In genomic region chr17:62782826-62783404, GRCm38 (mm10) we compare ENCODE assay signal across 11 mouse cellular contexts.
DNase-seq lines count a peak whose midpoint lies in the region; ATAC-seq and TF ChIP-seq lines count a peak whose summit lies in the region.
"Had no signal": no experiment of that assay in that cellular context is flagged by ENCODE, and none has a peak within 500 bp of the region (broad histone marks: within the 10 kb centered on the region; RNA-seq: fewer than 3 reads in every experiment).

No protein-coding gene starts in this region.

- TF ChIP-seq CTCF in layer of hippocampus, adult 2 months (conservative IDR thresholded peaks at IDR 0.05) = no peak

- H3K4me2 ChIP-seq in midbrain, embryonic 12.5 days (replicated peaks) = no peak overlapping the region
- no peak overlapping the region for H3K4me2 ChIP-seq in midbrain, embryonic 13.5 days (replicated peaks)
- H3K4me2 ChIP-seq in limb, embryonic 13.5 days (replicated peaks) = peak overlapping the region; percentile 60; the same call in 1 of the 2 replicates
- no peak overlapping the region for H3K4me2 ChIP-seq in stomach, embryonic 15.5 days
- H3K4me2 ChIP-seq: hindbrain, embryonic 15.5 days had no signal

- no peak overlapping the region for H3K27ac ChIP-seq in midbrain, embryonic 12.5 days (replicated peaks)
- no peak overlapping the region for H3K27ac ChIP-seq in midbrain, embryonic 13.5 days
- no peak overlapping the region for H3K27ac ChIP-seq in limb, embryonic 13.5 days
- H3K27ac ChIP-seq in stomach, embryonic 15.5 days = peak overlapping the region; percentile 69; the same call in 1 of the 2 replicates
- H3K27ac ChIP-seq in layer of hippocampus, adult 2 months = no peak overlapping the region
- H3K27ac ChIP-seq: hindbrain, embryonic 15.5 days had no signal

- no peak overlapping the region for H3K4me3 ChIP-seq in midbrain, embryonic 12.5 days
- H3K4me3 ChIP-seq in midbrain, embryonic 13.5 days (replicated peaks) = no peak overlapping the region
- H3K4me3 ChIP-seq in limb, embryonic 13.5 days = no peak overlapping the region
- H3K4me3 ChIP-seq in stomach, embryonic 15.5 days (replicated peaks) = no peak overlapping the region
- H3K4me3 ChIP-seq in layer of hippocampus, adult 2 months = no peak overlapping the region
- H3K4me3 ChIP-seq: hindbrain, embryonic 15.5 days had no signal

- peaks cover 59% of the 10 kb centered on the region for H3K4me1 ChIP-seq in midbrain, embryonic 12.5 days
- H3K4me1 ChIP-seq in midbrain, embryonic 13.5 days (replicated peaks) = peaks cover 65% of the 10 kb centered on the region
- peaks cover 66% of the 10 kb centered on the region for H3K4me1 ChIP-seq in limb, embryonic 13.5 days
- peaks cover 22% of the 10 kb centered on the region for H3K4me1 ChIP-seq in stomach, embryonic 15.5 days

- H3K9ac ChIP-seq in midbrain, embryonic 12.5 days (replicated peaks) = 0 out of 2 replicates have a peak overlapping the region, but pooled peaks have one; percentile 7
- no peak overlapping the region for H3K9ac ChIP-seq in midbrain, embryonic 13.5 days (replicated peaks)
- H3K9ac ChIP-seq in limb, embryonic 13.5 days = no peak overlapping the region
- no peak overlapping the region for H3K9ac ChIP-seq in stomach, embryonic 15.5 days
- H3K9ac ChIP-seq: hindbrain, embryonic 15.5 days had no signal

- DNase-seq in adrenal gland, postnatal 10 days = peak; percentile 6
- DNase-seq in adrenal gland, postnatal 36 days = no peak
- no peak for DNase-seq in spleen, postnatal 14 days (ENCODE audit: low spot score in 2 of 2)
- no peak for DNase-seq in layer of hippocampus, adult 2 months (ENCODE audit: low spot score in 2 of 2)
- DNase-seq: adrenal gland, postnatal 25 days; cerebellum, postnatal 36 days had no signal

- peaks cover 43% of the 10 kb centered on the region for H3K27me3 ChIP-seq in midbrain, embryonic 12.5 days
- peaks cover 17% of the 10 kb centered on the region for H3K27me3 ChIP-seq in midbrain, embryonic 13.5 days
- no peaks in the 10 kb centered on the region for H3K27me3 ChIP-seq in limb, embryonic 13.5 days
- no peaks in the 10 kb centered on the region for H3K27me3 ChIP-seq in stomach, embryonic 15.5 days (replicated peaks)
- H3K27me3 ChIP-seq: hindbrain, embryonic 15.5 days had no signal

- H3K9me3 ChIP-seq in midbrain, embryonic 12.5 days = no peaks in the 10 kb centered on the region
- H3K9me3 ChIP-seq in midbrain, embryonic 13.5 days = no peaks in the 10 kb centered on the region
- no peaks in the 10 kb centered on the region for H3K9me3 ChIP-seq in limb, embryonic 13.5 days
- H3K9me3 ChIP-seq in stomach, embryonic 15.5 days = no peaks in the 10 kb centered on the region
- H3K9me3 ChIP-seq: hindbrain, embryonic 15.5 days had no signal

- no peak for ATAC-seq in midbrain, embryonic 12.5 days (ENCODE audit: low FRiP score, low read depth)
- ATAC-seq in midbrain, embryonic 13.5 days = no peak
- ATAC-seq in limb, embryonic 13.5 days (ENCODE audit: low FRiP score, low read depth) = no peak
- ATAC-seq in stomach, embryonic 15.5 days (ENCODE audit: insufficient read depth, low FRiP score, low read depth) = no peak

- H3K36me3 ChIP-seq in midbrain, embryonic 12.5 days = no peaks in the 10 kb centered on the region
- no peaks in the 10 kb centered on the region for H3K36me3 ChIP-seq in midbrain, embryonic 13.5 days
- no peaks in the 10 kb centered on the region for H3K36me3 ChIP-seq in limb, embryonic 13.5 days
- H3K36me3 ChIP-seq in stomach, embryonic 15.5 days = no peaks in the 10 kb centered on the region
- H3K36me3 ChIP-seq: hindbrain, embryonic 15.5 days had no signal

- WGBS in midbrain, embryonic 12.5 days = 66% methylated on average over 13 of the region's 13 CpGs
- WGBS in midbrain, embryonic 13.5 days = 71% methylated on average over 13 of the region's 13 CpGs
- 41% methylated on average over 13 of the region's 13 CpGs for WGBS in limb, embryonic 13.5 days
- 42% methylated on average over 13 of the region's 13 CpGs for WGBS in stomach, embryonic 15.5 days
